Comparison of ENCODE assay signal across 7 mouse cellular contexts in genomic region chr9:110100627-110101600, GRCm38 (mm10). TPM values are rescaled to one million over a fixed set of nuclear protein-coding genes. Genes with fewer than 3 reads are reported as not detected.
DNase-seq lines count a peak whose midpoint lies in the region; ATAC-seq lines count a peak whose summit lies in the region.

No protein-coding gene starts in this region.

- peaks cover 6% of the 10 kb centered on the region; the same call in 1 of the 2 replicates for H3K4me1 ChIP-seq in intestine, embryonic 15.5 days (replicated peaks)
- H3K4me1 ChIP-seq in midbrain, embryonic 10.5 days = peaks cover 7% of the 10 kb centered on the region

- peaks cover 19% of the 10 kb centered on the region for H3K36me3 ChIP-seq in intestine, embryonic 15.5 days
- peaks cover 94% of the 10 kb centered on the region for H3K36me3 ChIP-seq in midbrain, embryonic 10.5 days

- peak overlapping the region; percentile 58 for H3K4me2 ChIP-seq in intestine, embryonic 15.5 days (replicated peaks)

- whole genome bisulfite sequencing in intestine, embryonic 15.5 days = 3% methylated on average over 41 of the region's 41 CpGs
- 3% methylated on average over 41 of the region's 41 CpGs for WGBS in midbrain, embryonic 10.5 days

- H3K4me3 ChIP-seq in intestine, embryonic 15.5 days (replicated peaks) = peak overlapping the region; percentile 66
- H3K4me3 ChIP-seq in midbrain, embryonic 10.5 days = peak overlapping the region; percentile 93

- peak; percentile 98 for ATAC-seq in intestine, embryonic 15.5 days

- H3K27me3 ChIP-seq in intestine, embryonic 15.5 days (replicated peaks) = no peaks in the 10 kb centered on the region
- no peaks in the 10 kb centered on the region for H3K27me3 ChIP-seq in midbrain, embryonic 10.5 days (ENCODE audit: low read depth, poor library complexity, severe bottlenecking)

- peak; percentile 96 to 97 for DNase-seq in adrenal gland, adult 18-20 months (ENCODE audit: low spot score in 2 of 2)
- DNase-seq in embryo, embryonic 11 days = peak; percentile 95
- peak; percentile 84 for DNase-seq in gastrocnemius, postnatal 25 days
- peak; percentile 94 to 96 for DNase-seq in left cerebral cortex, postnatal 25 days (ENCODE audit: low spot score in 2 of 2)
- peak; percentile 92 for DNase-seq in midbrain, embryonic 10.5 days (ENCODE audit: low spot score)
- peak; percentile 98 for DNase-seq in right cerebral cortex, postnatal 4 days

- H3K9ac ChIP-seq in intestine, embryonic 15.5 days = peak overlapping the region; percentile 78

- no peaks in the 10 kb centered on the region for H3K9me3 ChIP-seq in intestine, embryonic 15.5 days
- H3K9me3 ChIP-seq in midbrain, embryonic 10.5 days (replicated peaks) = no peaks in the 10 kb centered on the region

- H3K27ac ChIP-seq in intestine, embryonic 15.5 days = no peak overlapping the region; the same call in 1 of the 2 replicates
- H3K27ac ChIP-seq in midbrain, embryonic 10.5 days (replicated peaks) = peak overlapping the region; percentile 91

- intact Hi-C loops in left cerebral cortex, postnatal 25 days (cut with DNase I) = loop anchor here (2.0 to 10.0 kb wide), 2 partner anchors 194 to 208 kb away; no protein-coding TSS in a partner anchor

RNA-seq across cellular contexts. Expression of gene Smarcc1, which starts 16.6 kb away (rescaled TPM):
- 10 to 100 TPM; 39.4 to 52.7 TPM for total RNA-seq in adrenal gland, adult 18-20 months (2021)
- 10 to 100 TPM; 19.5 to 19.6 TPM for total RNA-seq in gastrocnemius, postnatal 25 days (2021)
- polyA plus RNA-seq in intestine, embryonic 15.5 days (2015; fragmentation: Nextera tagmentation; extraction: Ambion mirVana) = 83.8 and 91.3 TPM in 2 replicates
- total RNA-seq in left cerebral cortex, postnatal 25 days (2021) = 10 to 100 TPM; 71.5 to 75.7 TPM
- 180 and 185 TPM in 2 replicates for polyA plus RNA-seq in midbrain, embryonic 10.5 days (2016; fragmentation: Nextera tagmentation; extraction: Ambion mirVana)

RNA-seq across cellular contexts. Expression of gene Dhx30, which starts 16.7 kb away (rescaled TPM):
- 100 to 1,000 TPM in 1 of 2 experiments, 10 to 100 TPM in 1; 95.9 to 107 TPM for total RNA-seq in adrenal gland, adult 18-20 months (2021)
- 10 to 100 TPM; 28.7 to 29.9 TPM for total RNA-seq in gastrocnemius, postnatal 25 days (2021)
- 92.7 and 98.1 TPM in 2 replicates for polyA plus RNA-seq in intestine, embryonic 15.5 days (2015; fragmentation: Nextera tagmentation; extraction: Ambion mirVana)
- total RNA-seq in left cerebral cortex, postnatal 25 days (2021) = 100 to 1,000 TPM; 153 to 164 TPM
- 185 and 203 TPM in 2 replicates for polyA plus RNA-seq in midbrain, embryonic 10.5 days (2016; fragmentation: Nextera tagmentation; extraction: Ambion mirVana)
